Mouse (Mus musculus): ENCODE measurements at regions not wholly inside any gene's neighbourhood (a gene's known extent, or its start where the extent isn't known, plus 50 kb on each side); places are given as distances from the start of the nearest gene placed in this dataset.

- no peak for DNase-seq (ENCODE audit: low spot score)
These were observed 378.7 kb upstream of the Mki67 start for GRCm38 (mm10) chr7:136094681-136095360.

GRCm38 (mm10) chr7:136104021-136104420, 387.9 kb upstream of the Mki67 start:
- no peak for DNase-seq (ENCODE audit: low spot score)

- no peak for DNase-seq (ENCODE audit: low spot score)
These were observed 396.0 kb upstream of the Mki67 start for GRCm38 (mm10) chr7:136112163-136112562.

- DNase-seq (ENCODE audit: low spot score), result no peak
These were observed 404.8 kb upstream of the Mki67 start for GRCm38 (mm10) chr7:136120930-136121329.

- no peak for DNase-seq (ENCODE audit: low spot score)
These were observed 405.2 kb upstream of the Mki67 start for GRCm38 (mm10) chr7:136121406-136121805.

- no peak for DNase-seq (ENCODE audit: low spot score)
These were observed 408.6 kb upstream of the Mki67 start for GRCm38 (mm10) chr7:136124786-136125185.

- no peak for DNase-seq (ENCODE audit: low spot score)
These were observed 410.2 kb upstream of the Mki67 start for GRCm38 (mm10) chr7:136126393-136126792.

- DNase-seq (ENCODE audit: low spot score), result no peak
These were observed 411.4 kb upstream of the Mki67 start for GRCm38 (mm10) chr7:136127576-136127975.

- DNase-seq (ENCODE audit: low spot score), result no peak
These were observed 413.6 kb upstream of the Mki67 start for GRCm38 (mm10) chr7:136129721-136130123.

- no peak for DNase-seq (ENCODE audit: low spot score)
These were observed 414.6 kb upstream of the Mki67 start for GRCm38 (mm10) chr7:136130666-136131239.

GRCm38 (mm10) chr7:136132976-136133375, 416.8 kb upstream of the Mki67 start:
- no peak for DNase-seq (ENCODE audit: low spot score)

GRCm38 (mm10) chr7:136136666-136137065, 420.5 kb upstream of the Mki67 start:
- DNase-seq (ENCODE audit: low spot score), result no peak

GRCm38 (mm10) chr7:136137341-136137740, 421.2 kb upstream of the Mki67 start:
- no peak for DNase-seq (ENCODE audit: low spot score)

GRCm38 (mm10) chr7:136137831-136138602, 421.9 kb upstream of the Mki67 start:
- no peak for DNase-seq (ENCODE audit: low spot score)

GRCm38 (mm10) chr7:136142832-136143231, 426.7 kb upstream of the Mki67 start:
- no peak for DNase-seq (ENCODE audit: low spot score)

GRCm38 (mm10) chr7:136150196-136150595, 434.0 kb upstream of the Mki67 start:
- DNase-seq (ENCODE audit: low spot score), result no peak

- DNase-seq (ENCODE audit: low spot score), result no peak
These were observed 435.3 kb upstream of the Mki67 start for GRCm38 (mm10) chr7:136151301-136151930.

GRCm38 (mm10) chr7:136152470-136152869, 436.3 kb upstream of the Mki67 start:
- peak; percentile 67 for DNase-seq (ENCODE audit: low spot score)

GRCm38 (mm10) chr7:136153621-136154020, 437.5 kb upstream of the Mki67 start:
- no peak for DNase-seq (ENCODE audit: low spot score)

- no peak for DNase-seq (ENCODE audit: low spot score)
These were observed 443.0 kb upstream of the Mki67 start for GRCm38 (mm10) chr7:136159136-136159535.

GRCm38 (mm10) chr7:136161526-136161925, 445.4 kb upstream of the Mki67 start:
- DNase-seq (ENCODE audit: low spot score), result no peak

GRCm38 (mm10) chr7:136164834-136165233, 448.7 kb upstream of the Mki67 start:
- no peak for DNase-seq (ENCODE audit: low spot score)

GRCm38 (mm10) chr7:136169261-136169660, 453.1 kb upstream of the Mki67 start:
- DNase-seq (ENCODE audit: low spot score), result no peak

Measured in layer of hippocampus, adult 11-12 months (tissue).